Mouse (Mus musculus): Measurements from ENCODE around the gene Mfsd7a.
"Not testable (repeated sequence)": the region's sequence is repeated elsewhere in the genome, so short reads cannot be mapped to it uniquely, and the experiment has no call there.

Gene Mfsd7a

GRCm38 (mm10) chr5:108448785-108449668 lies at the start of gene Mfsd7a:
Gene Mfsd7a, minus strand, starts transcription at chr5:108448891.
- DNase-seq (ENCODE audit: extremely low read depth, low read depth, low spot score), result no peak

- DNase-seq (ENCODE audit: extremely low read depth, low read depth, low spot score), result not testable (repeated sequence)
Measured at GRCm38 (mm10) chr5:108486148-108486547, 37.5 kb upstream of the Mfsd7a start.

GRCm38 (mm10) chr5:108485239-108485638 lies 36.5 kb upstream of the Mfsd7a start:
- DNase-seq (ENCODE audit: extremely low read depth, low read depth, low spot score), result no peak

- peak; percentile 19 for DNase-seq (ENCODE audit: extremely low read depth, low read depth, low spot score)
Measured at GRCm38 (mm10) chr5:108483006-108483405, 34.3 kb upstream of the Mfsd7a start.

GRCm38 (mm10) chr5:108475977-108476376 lies 27.3 kb upstream of the Mfsd7a start:
- DNase-seq (ENCODE audit: extremely low read depth, low read depth, low spot score), result no peak

- DNase-seq (ENCODE audit: extremely low read depth, low read depth, low spot score), result no peak
Measured at GRCm38 (mm10) chr5:108473737-108474136, 25.0 kb upstream of the Mfsd7a start.

GRCm38 (mm10) chr5:108469617-108470016 lies 20.9 kb upstream of the Mfsd7a start:
- DNase-seq (ENCODE audit: extremely low read depth, low read depth, low spot score), result no peak

- no peak for DNase-seq (ENCODE audit: extremely low read depth, low read depth, low spot score)
Measured at GRCm38 (mm10) chr5:108466647-108467046, 18.0 kb upstream of the Mfsd7a start.

GRCm38 (mm10) chr5:108465131-108465891 lies 16.6 kb upstream of the Mfsd7a start:
- DNase-seq (ENCODE audit: extremely low read depth, low read depth, low spot score), result no peak

- no peak for DNase-seq (ENCODE audit: extremely low read depth, low read depth, low spot score)
Measured at GRCm38 (mm10) chr5:108462446-108462845, 13.8 kb upstream of the Mfsd7a start.

GRCm38 (mm10) chr5:108461082-108462065 lies 12.7 kb upstream of the Mfsd7a start, which contains the start of gene Pcgf3:
Gene Pcgf3, plus strand, starts transcription at chr5:108461232.
- DNase-seq (ENCODE audit: extremely low read depth, low read depth, low spot score), result no peak

GRCm38 (mm10) chr5:108460461-108460860 lies 11.8 kb upstream of the Mfsd7a start:
- DNase-seq (ENCODE audit: extremely low read depth, low read depth, low spot score), result no peak

- DNase-seq (ENCODE audit: extremely low read depth, low read depth, low spot score), result no peak
Measured at GRCm38 (mm10) chr5:108458706-108459105, 10.0 kb upstream of the Mfsd7a start.

- no peak for DNase-seq (ENCODE audit: extremely low read depth, low read depth, low spot score)
Measured at GRCm38 (mm10) chr5:108454094-108454493, 5.4 kb upstream of the Mfsd7a start.

- no peak for DNase-seq (ENCODE audit: extremely low read depth, low read depth, low spot score)
Measured at GRCm38 (mm10) chr5:108452422-108452821, 3.7 kb upstream of the Mfsd7a start.

- no peak for DNase-seq (ENCODE audit: extremely low read depth, low read depth, low spot score)
Measured at GRCm38 (mm10) chr5:108451611-108452010, 2.9 kb upstream of the Mfsd7a start.

GRCm38 (mm10) chr5:108450837-108451540 lies 2.3 kb upstream of the Mfsd7a start:
- DNase-seq (ENCODE audit: extremely low read depth, low read depth, low spot score), result no peak

GRCm38 (mm10) chr5:108447857-108448256 lies 834 bp downstream of the Mfsd7a start:
- peak; percentile 66 for DNase-seq (ENCODE audit: extremely low read depth, low read depth, low spot score)

GRCm38 (mm10) chr5:108446973-108447372 lies 1.7 kb downstream of the Mfsd7a start:
- DNase-seq (ENCODE audit: extremely low read depth, low read depth, low spot score), result no peak

GRCm38 (mm10) chr5:108436101-108436500 lies 12.6 kb downstream of the Mfsd7a start:
- no peak for DNase-seq (ENCODE audit: extremely low read depth, low read depth, low spot score)

Data from fat pad, adult 2 months (tissue).